Mouse (Mus musculus) forebrain, embryonic 11.5 days (tissue): Measurements from ENCODE around the gene Tas2r126. TPM values are rescaled to one million over a fixed set of nuclear protein-coding genes. Genes with fewer than 3 reads are reported as not detected.

Experiments
- ATAC-seq: fragments of 200-750 bp; cut with Nextera tagmentation; replicated peaks from 2 replicates; pipeline ENCODE4 v1.8.0; 2017; ENCODE audit warnings: moderate TSS enrichment; ENCODE audit not compliant: low FRiP score
- DNase-seq: peaks from one replicate; pipeline ENCODE4 v3.0.0-alpha.2; 2017; ENCODE audit warnings: low spot score
- H3K27ac ChIP-seq: fragments of 300-500 bp; sonication (generic); 2 replicates; pipeline ENCODE4 v1.5.1; 2014; ENCODE audit warnings: low read depth, low read length
- H3K27me3 ChIP-seq: fragments of 300-500 bp; sonication (generic); 2 replicates; pipeline ENCODE4 v1.6.1; 2014; ENCODE audit warnings: mild to moderate bottlenecking, low read length, mixed read lengths; ENCODE audit not compliant: control insufficient read depth, insufficient read depth
- H3K36me3 ChIP-seq: fragments of 300-500 bp; sonication (generic); 2 replicates; pipeline ENCODE4 v1.6.1; 2014; ENCODE audit warnings: mild to moderate bottlenecking, low read length, moderate library complexity, mixed read lengths; ENCODE audit not compliant: control insufficient read depth, insufficient read depth
- H3K4me1 ChIP-seq: fragments of 300-500 bp; sonication (generic); replicated peaks from 2 replicates; pipeline ENCODE4 v1.6.1; 2014; ENCODE audit warnings: low read length, mixed read lengths; ENCODE audit not compliant: control insufficient read depth, insufficient read depth
- H3K4me2 ChIP-seq: fragments of 300-500 bp; sonication (generic); 2 replicates; pipeline ENCODE4 v1.6.1; 2014; ENCODE audit warnings: low read depth, mild to moderate bottlenecking, low read length, moderate library complexity, mixed read lengths; ENCODE audit not compliant: severe bottlenecking
- H3K4me3 ChIP-seq: fragments of 300-500 bp; sonication (generic); 2 replicates; pipeline ENCODE4 v1.5.1; 2014; ENCODE audit warnings: low read depth, low read length
- H3K9ac ChIP-seq: fragments of 300-500 bp; sonication (generic); 2 replicates; pipeline ENCODE4 v1.6.1; 2014; ENCODE audit warnings: low read length
- H3K9me3 ChIP-seq: fragments of 300-500 bp; sonication (generic); 2 replicates; pipeline ENCODE4 v1.6.1; 2016; ENCODE audit warnings: low read length, mixed read lengths; ENCODE audit not compliant: control insufficient read depth
- WGBS: fragments of 180-500 bp; shearing (Covaris S2); extraction: QIAGEN DNeasy Blood & Tissue Kit; methylation state at CpG from one replicate; pipeline ENCODE4 v1.1.7; 2014; 5-methylcytosine and 5-hydroxymethylcytosine counted together
- polyA plus RNA-seq: library from polyadenylated mRNA; unstranded; fragments of >200 nt; fragmentation: Nextera tagmentation; extraction: Ambion mirVana; gene quantifications from 2 replicates; pipeline ENCODE4 v1.2.1, GENCODE M21; 2014

Gene Tas2r126
- polyA plus RNA-seq: not detected in 2 replicates

DNA sequence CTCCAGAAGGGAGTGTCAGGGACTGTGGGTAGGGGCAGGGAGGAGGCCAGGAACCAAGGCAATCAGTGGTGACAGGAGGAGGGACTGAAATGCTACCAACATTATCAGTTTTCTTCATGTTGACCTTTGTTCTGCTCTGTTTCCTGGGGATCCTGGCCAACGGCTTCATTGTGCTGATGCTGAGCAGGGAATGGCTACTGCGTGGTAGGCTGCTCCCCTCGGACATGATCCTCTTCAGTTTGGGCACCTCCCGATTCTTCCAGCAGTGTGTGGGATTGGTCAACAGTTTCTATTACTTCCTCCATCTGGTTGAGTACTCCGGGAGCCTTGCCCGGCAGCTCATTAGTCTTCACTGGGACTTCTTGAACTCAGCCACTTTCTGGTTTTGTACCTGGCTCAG, at the start of gene Tas2r126:
TSS of gene Tas2r126 (plus strand) at position 90 of the 400 bp plus-strand sequence.
- DNase-seq: no peak
- H3K36me3 ChIP-seq: no peaks in the 10 kb centered on the region
- no peak within 1 kb of the TSS for H3K4me3 ChIP-seq
- no peaks in the 10 kb centered on the region for H3K4me1 ChIP-seq
- no peaks in the 10 kb centered on the region for H3K27me3 ChIP-seq
- no peak for ATAC-seq
- 87% methylated on average over 6 of the region's 6 CpGs for WGBS
- no peaks in the 10 kb centered on the region for H3K9me3 ChIP-seq
- H3K27ac ChIP-seq: no peak within 1 kb of the TSS
- H3K4me2 ChIP-seq: no peak within 1 kb of the TSS
- H3K9ac ChIP-seq: no peak within 1 kb of the TSS

DNA sequence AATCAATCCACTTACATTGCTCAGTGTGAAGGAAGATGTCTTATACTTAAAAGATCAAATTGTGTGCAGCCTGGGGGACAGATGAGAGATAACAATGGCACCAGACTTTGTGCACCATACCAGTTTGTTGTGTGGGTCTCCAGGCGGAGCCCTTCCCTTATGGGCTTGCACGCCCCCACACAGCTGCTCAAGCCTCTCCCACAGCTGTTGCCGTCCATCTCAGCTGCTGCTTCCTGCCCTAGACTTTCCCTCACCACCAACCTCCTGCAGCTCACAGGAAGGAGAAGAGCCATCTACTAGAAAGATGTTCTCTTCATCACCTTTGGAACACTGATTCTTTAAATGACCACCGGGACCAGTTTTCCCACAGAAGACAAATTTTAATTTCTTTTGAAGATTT, 48.7 kb upstream of the Tas2r126 start:
- Histone ChIP-seq H3K27me3 (no peaks in the 10 kb centered on the region), H3K4me3 (no peak overlapping the region), H3K4me1 (no peaks in the 10 kb centered on the region), H3K9me3 (no peaks in the 10 kb centered on the region), H3K4me2 (no peak overlapping the region), H3K36me3 (no peaks in the 10 kb centered on the region), H3K9ac (no peak overlapping the region), H3K27ac (no peak overlapping the region)
- DNase-seq (no peak), ATAC-seq (no peak)
- WGBS: 81% methylated on average over 4 of the region's 4 CpGs

- WGBS: 63% methylated on average over 2 of the region's 2 CpGs
- no peaks in the 10 kb centered on the region for H3K36me3 ChIP-seq
- DNase-seq: no peak
- H3K27me3 ChIP-seq: no peaks in the 10 kb centered on the region
- no peak overlapping the region for H3K27ac ChIP-seq
- H3K9ac ChIP-seq: no peak overlapping the region
- H3K4me2 ChIP-seq: no peak overlapping the region
- H3K9me3 ChIP-seq: no peaks in the 10 kb centered on the region
- ATAC-seq: no peak
- no peaks in the 10 kb centered on the region for H3K4me1 ChIP-seq
- no peak overlapping the region for H3K4me3 ChIP-seq
Observed at GRCm38 (mm10) chr6:42391796-42392330, 42.5 kb upstream of the Tas2r126 start.

DNA sequence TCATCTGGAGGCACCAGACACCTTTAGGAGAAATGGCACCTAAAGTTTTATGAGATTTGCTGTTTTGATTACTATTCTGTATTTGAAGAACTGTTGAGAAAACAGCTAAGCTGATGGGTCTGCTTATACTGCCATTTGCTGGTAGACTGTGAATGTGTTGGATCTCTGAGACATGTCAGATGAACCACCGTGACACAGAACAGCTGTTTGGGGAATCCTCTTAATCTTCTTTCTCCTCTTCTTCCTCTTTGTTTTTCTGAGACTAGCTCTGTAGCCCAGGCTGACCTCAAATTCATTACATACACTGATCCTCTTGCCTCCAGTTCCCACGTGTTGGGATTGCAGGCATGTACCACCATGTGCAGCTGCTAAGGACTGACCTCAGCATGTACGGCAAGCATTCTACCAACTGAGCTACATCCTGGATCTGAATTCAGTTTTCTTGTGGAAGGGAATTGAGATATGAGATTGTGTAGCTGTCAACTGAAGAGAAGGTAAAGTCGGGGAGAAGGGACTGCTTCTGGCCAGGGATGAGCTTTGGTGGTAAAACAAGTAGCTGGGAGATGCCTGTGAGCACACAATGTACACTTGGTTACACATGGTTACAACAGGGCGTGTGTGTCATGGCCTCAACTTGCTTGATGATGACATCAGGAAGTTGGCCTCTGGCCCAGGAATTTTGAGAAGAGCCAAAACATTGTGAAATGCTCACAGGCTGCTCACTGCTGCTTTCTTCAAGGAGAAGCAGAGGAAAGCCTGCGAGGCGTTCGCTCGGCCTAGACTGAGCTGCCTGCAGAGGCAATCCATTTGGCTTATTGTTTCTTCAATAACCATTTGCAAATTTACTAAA, 38.1 kb upstream of the Tas2r126 start:
- Histone ChIP-seq H3K27me3 (no peaks in the 10 kb centered on the region), H3K36me3 (no peaks in the 10 kb centered on the region), H3K9me3 (no peaks in the 10 kb centered on the region), H3K4me1 (no peaks in the 10 kb centered on the region), H3K4me3 (no peak overlapping the region), H3K27ac (no peak overlapping the region), H3K9ac (no peak overlapping the region), H3K4me2 (no peak overlapping the region)
- ATAC-seq: no peak
- DNase-seq: no peak
- 81% methylated on average over 9 of the region's 9 CpGs for WGBS

DNA sequence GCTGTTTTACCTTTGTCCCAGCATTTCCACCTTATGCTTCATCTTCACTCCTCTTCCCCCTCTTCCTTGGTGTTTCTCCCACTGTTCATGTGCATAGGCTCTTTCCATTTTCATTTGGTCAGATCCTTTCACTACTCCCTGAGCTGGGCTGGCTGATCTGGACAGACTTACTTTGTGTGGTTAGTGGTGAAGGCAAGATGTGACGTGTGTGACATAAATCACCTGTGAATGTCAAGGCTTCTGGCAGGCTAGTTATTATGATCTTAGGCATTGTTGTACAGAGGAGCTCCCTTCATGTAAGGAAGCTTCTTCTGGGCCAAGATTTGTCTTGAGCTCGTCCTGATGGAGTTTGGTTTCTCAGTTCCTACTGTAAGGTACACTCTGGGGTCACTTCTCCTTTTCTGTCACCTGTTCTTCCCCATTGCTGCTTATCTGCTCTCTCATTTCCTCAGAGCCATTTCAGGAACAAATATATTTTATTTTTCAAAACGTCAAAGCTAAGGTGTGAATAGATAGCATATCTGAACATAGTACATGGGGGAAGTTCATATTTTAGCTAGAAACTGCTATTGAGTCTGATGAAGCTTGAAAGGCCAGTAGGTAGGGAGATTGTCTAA, 37.2 kb upstream of the Tas2r126 start:
- DNase-seq (no peak), ATAC-seq (no peak)
- 73% methylated on average over 3 of the region's 3 CpGs for WGBS
- H3K9me3 ChIP-seq: no peaks in the 10 kb centered on the region
- no peak overlapping the region for H3K4me2 ChIP-seq
- no peaks in the 10 kb centered on the region for H3K36me3 ChIP-seq
- no peak overlapping the region for H3K9ac ChIP-seq
- H3K4me1 ChIP-seq: no peaks in the 10 kb centered on the region
- H3K27ac ChIP-seq: no peak overlapping the region
- no peaks in the 10 kb centered on the region for H3K27me3 ChIP-seq
- H3K4me3 ChIP-seq: no peak overlapping the region

- Histone ChIP-seq H3K4me2 (no peak overlapping the region), H3K27ac (no peak overlapping the region), H3K4me3 (no peak overlapping the region), H3K9ac (no peak overlapping the region), H3K36me3 (no peaks in the 10 kb centered on the region), H3K27me3 (no peaks in the 10 kb centered on the region), H3K9me3 (no peaks in the 10 kb centered on the region), H3K4me1 (no peaks in the 10 kb centered on the region)
- no peak for ATAC-seq
- no peak for DNase-seq
- WGBS: 85% methylated on average over 3 of the region's 3 CpGs
Observed at GRCm38 (mm10) chr6:42398285-42398684, 36.0 kb upstream of the Tas2r126 start.

DNA sequence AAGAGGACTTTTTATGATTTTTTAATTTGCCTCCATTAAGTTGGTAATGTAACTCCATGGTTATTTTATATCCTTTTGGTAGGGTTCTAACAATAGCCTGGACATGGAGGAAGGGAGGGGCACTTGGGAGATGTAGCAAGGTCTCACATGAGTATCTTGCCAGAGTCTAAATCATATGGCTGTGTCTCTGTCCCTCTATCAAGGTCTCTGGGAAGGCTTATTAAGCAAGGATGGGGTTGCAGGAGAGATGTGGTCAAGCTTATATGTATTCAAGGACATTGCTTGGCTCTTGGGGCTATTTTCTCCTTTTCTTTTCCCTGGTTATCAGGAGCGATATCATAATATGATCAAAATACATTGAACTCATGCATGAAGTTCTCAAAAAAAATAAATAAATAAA, 35.3 kb upstream of the Tas2r126 start:
- no peak overlapping the region for H3K4me3 ChIP-seq
- DNase-seq (no peak), ATAC-seq (no peak)
- H3K9me3 ChIP-seq: no peaks in the 10 kb centered on the region
- H3K27me3 ChIP-seq: no peaks in the 10 kb centered on the region
- WGBS: 92% methylated on average over 1 of the region's 1 CpGs
- no peak overlapping the region for H3K9ac ChIP-seq
- H3K4me1 ChIP-seq: no peaks in the 10 kb centered on the region
- H3K27ac ChIP-seq: no peak overlapping the region
- no peaks in the 10 kb centered on the region for H3K36me3 ChIP-seq
- H3K4me2 ChIP-seq: no peak overlapping the region

DNA sequence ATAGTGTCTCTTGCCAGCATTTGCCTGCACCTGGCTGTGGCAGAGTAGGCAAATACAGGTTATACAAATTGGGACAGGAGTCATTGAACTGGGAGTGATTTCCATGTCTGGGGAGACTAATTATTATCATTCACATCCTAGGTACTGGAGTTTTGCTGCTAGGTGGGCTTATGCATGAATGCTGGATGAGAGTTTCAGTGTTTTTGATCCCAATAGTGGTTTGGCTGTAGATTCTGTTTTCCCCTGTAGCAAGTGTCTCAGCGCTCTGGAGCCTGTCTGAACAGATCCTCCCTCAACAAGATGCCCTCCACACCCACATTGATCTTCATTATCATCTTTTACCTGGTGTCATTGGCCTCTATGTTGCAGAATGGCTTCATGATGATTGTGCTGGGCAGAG, 34.4 kb upstream of the Tas2r126 start, which contains the start of gene Tas2r143:
TSS of gene Tas2r143 (plus strand) at position 301 of the 400 bp plus-strand sequence.
- Histone ChIP-seq H3K4me3 (no peak within 1 kb of the TSS), H3K36me3 (no peaks in the 10 kb centered on the region), H3K4me1 (no peaks in the 10 kb centered on the region), H3K4me2 (no peak within 1 kb of the TSS), H3K27me3 (no peaks in the 10 kb centered on the region), H3K9ac (no peak within 1 kb of the TSS), H3K27ac (no peak within 1 kb of the TSS), H3K9me3 (no peaks in the 10 kb centered on the region)
- 74% methylated on average over 1 of the region's 1 CpGs for WGBS
- ATAC-seq (no peak), DNase-seq (no peak)
